ENCODE assay signal across 34 mouse cellular contexts in the genomic region with DNA sequence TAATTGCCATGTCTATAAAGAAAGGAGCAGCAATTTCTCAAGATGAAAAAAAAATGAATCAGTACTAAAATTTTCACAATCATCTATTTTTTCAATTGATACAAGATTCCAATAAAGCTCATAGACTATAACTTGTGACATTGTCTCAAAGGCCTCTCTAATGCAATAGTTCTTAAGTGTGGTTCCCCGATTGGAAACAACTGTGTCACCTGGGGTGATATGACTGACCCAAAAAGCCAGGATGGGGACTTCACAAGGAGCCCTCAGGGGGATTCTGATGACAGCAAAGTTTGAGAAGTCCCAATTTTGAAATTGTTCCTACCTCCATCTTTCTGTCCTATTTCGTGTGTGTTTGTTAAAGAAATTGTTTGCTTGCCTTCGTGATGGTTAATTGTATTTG.
"Had no signal": no experiment of that assay in that cellular context is flagged by ENCODE, and none has a peak within 500 bp of the region (broad histone marks: within the 10 kb centered on the region; RNA-seq: fewer than 3 reads in every experiment).

No protein-coding gene starts in this region.

- H3K4me1 ChIP-seq: heart, embryonic 10.5 days; heart, embryonic 12.5 days; heart, embryonic 13.5 days; heart, embryonic 15.5 days; hindbrain, embryonic 10.5 days; hindbrain, embryonic 12.5 days; hindbrain, embryonic 13.5 days; hindbrain, embryonic 15.5 days; intestine, embryonic 15.5 days; kidney, embryonic 15.5 days had no signal

- DNase-seq: heart, postnatal 14 days; heart, postnatal 36 days; heart, postnatal 4 days; kidney, adult 11 months; kidney, adult 18-20 months; kidney, adult 2 months; kidney, adult 8-10 months; kidney, adult 9 months; kidney, postnatal 10 days; kidney, postnatal 14 days; kidney, postnatal 25 days; kidney, postnatal 36 days; kidney, postnatal 4 days; layer of hippocampus, adult 9-11 months; layer of hippocampus, postnatal 36 days had no signal

- H3K9me3 ChIP-seq: heart, embryonic 10.5 days; heart, embryonic 12.5 days; heart, embryonic 13.5 days; heart, embryonic 15.5 days; hindbrain, embryonic 10.5 days; hindbrain, embryonic 12.5 days; hindbrain, embryonic 15.5 days; intestine, embryonic 15.5 days; kidney, embryonic 15.5 days had no signal

- ATAC-seq: hindbrain, embryonic 16.5 days; hindbrain, postnatal 0 days; inflammation-experienced regulatory T-cells, adult 6 months; intestine, embryonic 15.5 days; intestine, embryonic 16.5 days; intestine, postnatal 0 days had no signal

- H3K27ac ChIP-seq: heart, embryonic 10.5 days; heart, embryonic 13.5 days; heart, embryonic 15.5 days; hindbrain, embryonic 10.5 days; hindbrain, embryonic 12.5 days; hindbrain, embryonic 13.5 days; hindbrain, embryonic 14.5 days; hindbrain, embryonic 15.5 days; hindbrain, postnatal 0 days; intestine, embryonic 15.5 days; kidney, embryonic 15.5 days; kidney, postnatal 0 days; layer of hippocampus, adult 2 months had no signal

- H3K4me2 ChIP-seq: heart, embryonic 11.5 days; heart, embryonic 12.5 days; heart, embryonic 13.5 days; heart, embryonic 15.5 days; hindbrain, embryonic 12.5 days; hindbrain, embryonic 13.5 days; hindbrain, embryonic 14.5 days; hindbrain, embryonic 15.5 days; intestine, embryonic 15.5 days; kidney, embryonic 15.5 days had no signal

- H3K27me3 ChIP-seq: heart, embryonic 12.5 days; heart, embryonic 13.5 days; heart, embryonic 15.5 days; hindbrain, embryonic 12.5 days; hindbrain, embryonic 13.5 days; hindbrain, embryonic 15.5 days; intestine, embryonic 15.5 days; kidney, embryonic 15.5 days had no signal

- H3K4me3 ChIP-seq: heart, embryonic 10.5 days; heart, embryonic 12.5 days; heart, embryonic 13.5 days; heart, embryonic 15.5 days; hindbrain, embryonic 10.5 days; hindbrain, embryonic 12.5 days; hindbrain, embryonic 13.5 days; hindbrain, embryonic 15.5 days; intestine, embryonic 15.5 days; kidney, embryonic 15.5 days; layer of hippocampus, adult 2 months had no signal

- H3K9ac ChIP-seq: heart, embryonic 12.5 days; heart, embryonic 13.5 days; heart, embryonic 15.5 days; hindbrain, embryonic 12.5 days; hindbrain, embryonic 13.5 days; hindbrain, embryonic 14.5 days; hindbrain, embryonic 15.5 days; intestine, embryonic 15.5 days; kidney, embryonic 15.5 days had no signal

- H3K36me3 ChIP-seq: heart, embryonic 10.5 days; heart, embryonic 12.5 days; heart, embryonic 13.5 days; heart, embryonic 15.5 days; hindbrain, embryonic 10.5 days; hindbrain, embryonic 12.5 days; hindbrain, embryonic 13.5 days; hindbrain, embryonic 15.5 days; intestine, embryonic 15.5 days; kidney, embryonic 15.5 days had no signal
